Mouse (Mus musculus) forebrain, embryonic 15.5 days (tissue): ENCODE data around the gene Evi5. TPM values are rescaled to one million over a fixed set of nuclear protein-coding genes. Genes with fewer than 3 reads are reported as not detected.
A peak's percentile ranks its signal among the peaks of the same experiment; 100 is the strongest.

Experiments
- ATAC-seq: fragments of 200-750 bp; cut with Nextera tagmentation; replicated peaks from 2 replicates; pipeline ENCODE4 v1.8.0; 2017; ENCODE audit warnings: mild to moderate bottlenecking, moderate TSS enrichment, moderate library complexity
- H3K27ac ChIP-seq: fragments of 300-500 bp; sonication (generic); replicated peaks from 2 replicates; pipeline ENCODE4 v1.5.1; 2015; ENCODE audit warnings: mild to moderate bottlenecking, inconsistent platforms
- H3K27me3 ChIP-seq: fragments of 300-500 bp; sonication (generic); 2 replicates; pipeline ENCODE4 v1.6.1; 2015; ENCODE audit warnings: inconsistent platforms
- H3K36me3 ChIP-seq: fragments of 300-500 bp; sonication (generic); 2 replicates; pipeline ENCODE4 v1.6.1; 2015; ENCODE audit warnings: mild to moderate bottlenecking, inconsistent platforms
- H3K4me1 ChIP-seq: fragments of 300-500 bp; sonication (generic); 2 replicates; pipeline ENCODE4 v1.6.1; 2015; ENCODE audit warnings: inconsistent platforms
- H3K4me2 ChIP-seq: fragments of 300-500 bp; sonication (generic); replicated peaks from 2 replicates; pipeline ENCODE4 v1.6.1; 2015; ENCODE audit warnings: mild to moderate bottlenecking, inconsistent platforms
- H3K4me3 ChIP-seq: fragments of 300-500 bp; sonication (generic); 2 replicates; pipeline ENCODE4 v1.5.1; 2015; ENCODE audit warnings: mild to moderate bottlenecking, inconsistent platforms
- H3K9ac ChIP-seq: fragments of 300-500 bp; sonication (generic); replicated peaks from 2 replicates; pipeline ENCODE4 v1.6.1; 2015; ENCODE audit warnings: mild to moderate bottlenecking, inconsistent platforms
- H3K9me3 ChIP-seq: fragments of 300-500 bp; sonication (generic); 2 replicates; pipeline ENCODE4 v1.6.1; 2016; ENCODE audit warnings: inconsistent platforms
- WGBS: fragments of 180-500 bp; shearing (Covaris S2); methylation state at CpG from one replicate; pipeline ENCODE4 v1.1.7; 2015; ENCODE audit warnings: mixed read lengths; 5-methylcytosine and 5-hydroxymethylcytosine counted together
- polyA plus RNA-seq: library from polyadenylated mRNA; unstranded; fragments of >200 nt; fragmentation: Nextera tagmentation; extraction: Ambion mirVana; gene quantifications from 2 replicates; pipeline ENCODE4 v1.2.1, GENCODE M21; 2015

The Evi5 gene
- polyA plus RNA-seq = 54.6 and 57.2 TPM in 2 replicates

GRCm38 (mm10) chr5:107874561-107875260 lies at the start of gene Evi5:
Gene Evi5, minus strand, starts transcription at chr5:107875107.
- H3K9ac ChIP-seq = no peak within 1 kb of the TSS
- no peak within 1 kb of the TSS for H3K4me3 ChIP-seq
- WGBS = 46% methylated on average over 4 of the region's 4 CpGs
- no peak for ATAC-seq
- no peaks in the 10 kb centered on the region for H3K9me3 ChIP-seq
- no peak within 1 kb of the TSS for H3K4me2 ChIP-seq
- no peaks in the 10 kb centered on the region for H3K4me1 ChIP-seq
- no peaks in the 10 kb centered on the region for H3K27me3 ChIP-seq
- H3K36me3 ChIP-seq = no peaks in the 10 kb centered on the region
- H3K27ac ChIP-seq = no peak within 1 kb of the TSS

GRCm38 (mm10) chr5:107924564-107924963 lies 49.7 kb upstream of the Evi5 start:
- Histone ChIP-seq H3K27me3 (no peaks in the 10 kb centered on the region), H3K4me3 (no peak overlapping the region), H3K36me3 (no peaks in the 10 kb centered on the region), H3K4me2 (no peak overlapping the region), H3K9me3 (no peaks in the 10 kb centered on the region), H3K9ac (no peak overlapping the region), H3K4me1 (no peaks in the 10 kb centered on the region), H3K27ac (no peak overlapping the region)
- 69% methylated on average over 8 of the region's 8 CpGs for WGBS
- no peak for ATAC-seq

- Histone ChIP-seq H3K4me2 (no peak overlapping the region), H3K27me3 (no peaks in the 10 kb centered on the region), H3K27ac (no peak overlapping the region), H3K4me1 (no peaks in the 10 kb centered on the region), H3K36me3 (no peaks in the 10 kb centered on the region), H3K9me3 (no peaks in the 10 kb centered on the region), H3K9ac (no peak overlapping the region), H3K4me3 (no peak overlapping the region)
- ATAC-seq = no peak
- 88% methylated on average over 1 of the region's 1 CpGs for WGBS
Observed at GRCm38 (mm10) chr5:107922836-107923235, 47.9 kb upstream of the Evi5 start.

DNA sequence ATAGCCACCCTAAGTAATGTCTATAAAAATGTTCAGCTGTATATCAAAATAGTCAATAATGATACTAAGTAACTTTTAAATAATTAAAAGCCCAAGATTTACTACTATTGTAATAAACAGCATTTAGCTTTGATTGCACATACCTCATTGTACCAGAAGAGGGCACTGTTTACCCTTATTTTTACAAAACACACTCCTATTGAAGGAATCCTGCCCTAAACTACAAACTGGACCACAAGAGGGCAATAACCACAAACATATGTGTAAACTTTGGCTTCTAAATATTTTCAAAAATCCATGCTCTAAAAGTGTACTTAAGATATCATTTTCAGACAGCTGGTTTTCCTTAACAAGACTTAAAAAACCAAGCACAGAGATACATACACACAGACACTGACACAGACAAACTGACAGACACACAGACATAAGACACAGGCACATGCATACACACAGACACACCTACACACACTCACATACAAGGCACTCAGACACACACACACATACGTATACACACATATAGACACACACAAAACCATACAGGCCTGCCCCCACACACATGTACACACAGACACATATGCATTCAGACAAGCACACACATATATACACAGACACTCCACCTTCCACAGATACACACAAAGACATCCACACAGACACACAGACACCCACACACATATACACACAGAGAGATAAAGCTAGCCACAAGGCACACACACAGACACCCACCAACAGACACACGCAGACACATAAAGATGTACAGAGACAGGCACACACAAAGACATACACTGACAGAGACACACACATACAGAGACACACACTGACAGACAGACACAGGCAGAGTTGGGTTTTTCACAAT lies 46.7 kb upstream of the Evi5 start:
- 82% methylated on average over 2 of the region's 2 CpGs for WGBS
- Histone ChIP-seq H3K4me2 (no peak overlapping the region), H3K9ac (no peak overlapping the region), H3K27me3 (no peaks in the 10 kb centered on the region), H3K4me1 (no peaks in the 10 kb centered on the region), H3K4me3 (no peak overlapping the region), H3K9me3 (no peaks in the 10 kb centered on the region), H3K27ac (no peak overlapping the region), H3K36me3 (no peaks in the 10 kb centered on the region)
- peak; percentile 70 for ATAC-seq

GRCm38 (mm10) chr5:107915280-107915679 lies 40.4 kb upstream of the Evi5 start:
- no peaks in the 10 kb centered on the region for H3K36me3 ChIP-seq
- ATAC-seq = no peak
- H3K27ac ChIP-seq = no peak overlapping the region
- 40% methylated on average over 4 of the region's 4 CpGs for WGBS
- no peak overlapping the region for H3K9ac ChIP-seq
- H3K4me1 ChIP-seq = no peaks in the 10 kb centered on the region
- no peaks in the 10 kb centered on the region for H3K9me3 ChIP-seq
- H3K4me2 ChIP-seq = no peak overlapping the region
- H3K27me3 ChIP-seq = no peaks in the 10 kb centered on the region
- no peak overlapping the region for H3K4me3 ChIP-seq

DNA sequence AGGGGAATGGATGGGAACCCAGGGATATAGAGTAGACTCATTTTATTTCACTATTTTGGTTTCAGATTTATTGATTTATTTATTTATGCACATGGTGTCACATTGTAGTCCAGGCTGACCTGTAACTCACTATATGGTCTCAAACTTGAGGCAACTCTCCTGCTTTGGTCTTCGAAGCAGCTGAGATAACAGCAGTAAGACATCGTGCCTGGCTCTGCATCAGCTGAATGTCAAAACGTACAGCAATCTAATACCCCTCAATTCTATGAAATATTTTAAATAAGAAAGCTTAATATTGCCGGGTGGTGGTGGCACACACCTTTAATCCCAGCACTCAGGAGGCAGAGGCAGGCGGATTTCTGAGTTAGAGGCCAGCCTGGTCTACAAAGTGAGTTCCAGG lies 36.1 kb upstream of the Evi5 start:
- WGBS = 93% methylated on average over 5 of the region's 5 CpGs
- Histone ChIP-seq H3K9me3 (no peaks in the 10 kb centered on the region), H3K4me1 (no peaks in the 10 kb centered on the region), H3K27me3 (no peaks in the 10 kb centered on the region), H3K9ac (no peak overlapping the region), H3K36me3 (peaks cover 40% of the 10 kb centered on the region), H3K4me2 (no peak overlapping the region), H3K4me3 (no peak overlapping the region), H3K27ac (no peak overlapping the region)
- ATAC-seq = no peak

DNA sequence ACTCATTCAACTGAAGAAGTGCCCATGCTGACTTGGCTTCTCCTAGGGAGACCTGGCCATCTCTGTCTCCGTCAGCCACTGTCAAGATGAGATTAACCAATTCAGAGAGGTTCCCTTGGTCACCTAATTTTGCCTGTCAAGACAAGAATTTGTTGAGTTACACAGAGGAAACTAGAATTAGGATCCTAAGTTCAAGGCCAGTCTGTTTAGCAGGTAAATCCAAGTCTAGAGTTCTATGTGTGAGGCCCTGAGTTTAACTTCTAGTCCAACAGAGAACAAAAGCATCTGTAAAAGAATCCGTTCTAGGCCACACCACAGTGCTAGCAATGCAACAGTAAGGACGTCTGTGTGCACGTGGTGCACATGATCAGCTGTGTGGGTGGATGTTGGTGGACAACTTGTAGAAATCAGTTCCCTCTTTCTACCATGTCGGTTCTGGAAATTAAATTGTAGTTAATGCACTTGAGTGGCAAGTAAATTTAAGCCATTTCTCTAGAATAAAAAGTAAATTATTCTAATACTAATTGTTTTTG lies 35.2 kb upstream of the Evi5 start:
- no peak for ATAC-seq
- no peak overlapping the region for H3K4me2 ChIP-seq
- H3K4me3 ChIP-seq = no peak overlapping the region
- H3K27ac ChIP-seq = no peak overlapping the region
- no peak overlapping the region for H3K9ac ChIP-seq
- no peaks in the 10 kb centered on the region for H3K4me1 ChIP-seq
- H3K27me3 ChIP-seq = no peaks in the 10 kb centered on the region
- no peaks in the 10 kb centered on the region for H3K9me3 ChIP-seq
- WGBS = 65% methylated on average over 5 of the region's 5 CpGs
- H3K36me3 ChIP-seq = peaks cover 49% of the 10 kb centered on the region

- no peak overlapping the region for H3K9ac ChIP-seq
- no peak for ATAC-seq
- no peak overlapping the region for H3K4me2 ChIP-seq
- H3K36me3 ChIP-seq = peaks cover 53% of the 10 kb centered on the region
- no peaks in the 10 kb centered on the region for H3K27me3 ChIP-seq
- H3K27ac ChIP-seq = no peak overlapping the region
- H3K9me3 ChIP-seq = no peaks in the 10 kb centered on the region
- H3K4me3 ChIP-seq = no peak overlapping the region
- WGBS = 88% methylated on average over 3 of the region's 3 CpGs
- no peaks in the 10 kb centered on the region for H3K4me1 ChIP-seq
Observed at GRCm38 (mm10) chr5:107909668-107910067, 34.8 kb upstream of the Evi5 start.

GRCm38 (mm10) chr5:107908514-107909110 lies 33.7 kb upstream of the Evi5 start:
- Histone ChIP-seq H3K4me3 (no peak overlapping the region), H3K4me1 (no peaks in the 10 kb centered on the region), H3K27me3 (no peaks in the 10 kb centered on the region), H3K9me3 (no peaks in the 10 kb centered on the region), H3K9ac (no peak overlapping the region), H3K36me3 (peaks cover 61% of the 10 kb centered on the region), H3K27ac (no peak overlapping the region), H3K4me2 (no peak overlapping the region)
- ATAC-seq = no peak
- 96% methylated on average over 2 of the region's 2 CpGs for WGBS

DNA sequence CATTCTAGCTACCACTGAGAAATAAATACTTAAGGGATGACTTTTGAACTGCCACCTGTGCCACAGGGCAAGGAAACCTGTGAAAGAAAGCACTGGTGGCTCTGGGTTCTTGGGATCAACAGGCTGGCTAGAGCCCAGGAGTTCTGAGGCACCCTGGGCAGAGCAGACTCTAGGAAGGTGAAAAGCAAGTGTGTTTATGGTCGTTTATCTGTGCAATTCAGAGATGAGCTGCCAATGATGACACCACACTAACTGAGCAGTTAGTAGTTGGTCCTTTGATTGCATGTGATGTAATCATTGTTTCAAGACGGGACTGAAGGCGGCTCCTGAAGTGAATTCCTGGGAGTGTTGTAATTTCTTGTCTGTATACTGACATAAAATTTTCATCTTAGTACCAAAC lies 29.4 kb upstream of the Evi5 start:
- no peak overlapping the region for H3K27ac ChIP-seq
- H3K36me3 ChIP-seq = peaks cover 68% of the 10 kb centered on the region
- ATAC-seq = no peak
- H3K4me3 ChIP-seq = no peak overlapping the region
- H3K4me1 ChIP-seq = peaks cover 18% of the 10 kb centered on the region
- H3K27me3 ChIP-seq = no peaks in the 10 kb centered on the region
- no peaks in the 10 kb centered on the region for H3K9me3 ChIP-seq
- H3K4me2 ChIP-seq = no peak overlapping the region
- H3K9ac ChIP-seq = no peak overlapping the region
- 69% methylated on average over 3 of the region's 3 CpGs for WGBS

DNA sequence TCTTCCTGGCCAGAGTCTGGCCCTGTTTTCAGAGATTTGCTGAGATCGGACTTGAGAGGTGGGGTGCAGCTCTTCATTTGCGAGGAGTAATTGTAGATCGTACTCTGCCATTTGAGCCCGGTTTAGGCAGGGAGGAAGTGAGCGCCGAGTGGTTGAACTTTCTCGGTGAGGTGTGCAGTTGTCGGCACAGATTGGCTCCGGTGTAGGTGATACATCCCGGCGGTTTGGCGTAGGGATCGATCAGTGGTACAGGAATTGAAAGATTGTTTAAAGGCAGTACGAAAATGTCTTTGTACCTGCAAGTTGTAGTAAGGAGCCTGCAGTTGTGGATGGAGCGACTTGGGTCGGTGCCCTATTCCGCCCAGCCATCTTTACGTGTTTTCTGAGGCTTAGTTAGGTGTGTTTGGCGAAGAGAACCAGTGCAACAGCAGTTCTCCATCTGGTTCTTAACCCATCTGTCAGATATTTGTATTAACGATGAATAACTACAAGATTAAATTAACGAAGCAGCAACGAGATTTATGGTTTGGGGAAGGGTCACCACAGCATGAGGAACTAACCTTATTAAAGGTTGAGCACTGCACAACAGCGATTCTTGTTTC lies 26.2 kb upstream of the Evi5 start:
- H3K4me2 ChIP-seq = peak overlapping the region; percentile 61
- no peaks in the 10 kb centered on the region for H3K27me3 ChIP-seq
- peaks cover 18% of the 10 kb centered on the region for H3K4me1 ChIP-seq
- H3K4me3 ChIP-seq = peak overlapping the region; percentile 98
- peaks cover 36% of the 10 kb centered on the region for H3K36me3 ChIP-seq
- H3K27ac ChIP-seq = peak overlapping the region; percentile 92
- no peaks in the 10 kb centered on the region for H3K9me3 ChIP-seq
- ATAC-seq = no peak; the same call in 1 of the 2 replicates
- under 1% methylated on average over 23 of the region's 23 CpGs for WGBS
- H3K9ac ChIP-seq = peak overlapping the region; percentile 98
